Mouse (Mus musculus) CD8-positive naive resting alpha-beta T cell, adult 2 months (primary cell): ENCODE results near the gene Snrk.

Experiments used
- DNase-seq, 2 experiments: peaks; one replicate each; pipeline ENCODE4 v3.0.0; 2022; ENCODE audit warnings: low read depth in 2 of 2, low spot score in 2 of 2

The Snrk gene

GRCm38 (mm10) chr9:122178427-122178826, 61.4 kb downstream of the Snrk start:
- no peak for DNase-seq

- DNase-seq, result no peak
Measured at GRCm38 (mm10) chr9:122180105-122180504, 63.0 kb downstream of the Snrk start.

- DNase-seq, result no peak
Measured at GRCm38 (mm10) chr9:122183074-122183473, 66.0 kb downstream of the Snrk start.

- DNase-seq, result no peak
Measured at GRCm38 (mm10) chr9:122184329-122184728, 67.3 kb downstream of the Snrk start.

- peak; percentile 71 to 79 for DNase-seq
Measured at GRCm38 (mm10) chr9:122185061-122185460, 68.0 kb downstream of the Snrk start.

GRCm38 (mm10) chr9:122185953-122186352, 68.9 kb downstream of the Snrk start:
- DNase-seq, result no peak

GRCm38 (mm10) chr9:122186643-122187226, 69.7 kb downstream of the Snrk start:
- no peak for DNase-seq

- DNase-seq, result no peak
Measured at GRCm38 (mm10) chr9:122187451-122187921, 70.4 kb downstream of the Snrk start.

GRCm38 (mm10) chr9:122188724-122189123, 71.7 kb downstream of the Snrk start:
- DNase-seq, result peak; percentile 71 to 80

- no peak for DNase-seq
Measured at GRCm38 (mm10) chr9:122193361-122193760, 76.3 kb downstream of the Snrk start.

- DNase-seq, result no peak
Measured at GRCm38 (mm10) chr9:122193823-122194222, 76.8 kb downstream of the Snrk start.

GRCm38 (mm10) chr9:122195042-122195682, 78.1 kb downstream of the Snrk start:
- no peak for DNase-seq

- no peak for DNase-seq
Measured at GRCm38 (mm10) chr9:122197021-122197420, 80.0 kb downstream of the Snrk start.

- no peak for DNase-seq
Measured at GRCm38 (mm10) chr9:122198621-122199020, 81.6 kb downstream of the Snrk start.

GRCm38 (mm10) chr9:122199253-122199652, 82.2 kb downstream of the Snrk start:
- DNase-seq, result peak; percentile 47 to 60

GRCm38 (mm10) chr9:122204508-122204907, 87.4 kb downstream of the Snrk start:
- DNase-seq, result peak; percentile 46 to 58

- no peak for DNase-seq
Measured at GRCm38 (mm10) chr9:122205543-122206200, 88.6 kb downstream of the Snrk start.

- DNase-seq, result no peak
Measured at GRCm38 (mm10) chr9:122208311-122208710, 91.2 kb downstream of the Snrk start.

GRCm38 (mm10) chr9:122215118-122215517, 98.1 kb downstream of the Snrk start:
- DNase-seq, result no peak

GRCm38 (mm10) chr9:122216945-122217529, 100.0 kb downstream of the Snrk start:
- DNase-seq, result no peak
